Mouse (Mus musculus): ENCODE data around the gene Gm49486. TPM values are rescaled to one million over a fixed set of nuclear protein-coding genes. Genes with fewer than 3 reads are reported as not detected.

The Gm49486 gene
- total RNA-seq, 2 experiments from 2014 or later, result not detected

DNA sequence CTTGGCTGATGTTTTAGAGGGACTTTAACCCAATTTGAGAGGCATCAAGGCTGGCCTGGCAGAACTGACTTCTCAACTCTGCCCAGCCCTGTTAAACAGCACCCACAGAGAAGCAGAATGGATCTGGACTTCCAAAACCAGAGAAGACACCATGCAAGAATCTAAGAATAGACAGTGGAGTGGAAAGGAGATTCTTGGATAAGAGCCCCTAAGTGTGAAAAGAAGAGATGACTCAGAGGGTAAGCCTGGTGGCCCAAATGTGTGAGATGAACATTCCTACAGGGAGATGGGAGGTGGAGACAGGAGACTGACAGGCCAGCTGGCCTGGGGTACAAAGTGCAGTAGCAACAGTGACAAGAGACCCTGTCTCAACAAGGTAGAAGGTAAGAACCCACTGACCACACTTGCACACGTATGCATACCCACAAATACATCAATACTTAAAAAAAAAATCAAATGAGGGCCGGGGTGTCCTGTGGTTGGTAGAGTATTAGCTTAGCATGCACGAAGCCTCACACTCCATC lies 33.7 kb downstream of the Gm49486 start:
- ATAC-seq (replicated peaks; ENCODE audit: low FRiP score, poor library complexity, severe bottlenecking), result no peak

DNA sequence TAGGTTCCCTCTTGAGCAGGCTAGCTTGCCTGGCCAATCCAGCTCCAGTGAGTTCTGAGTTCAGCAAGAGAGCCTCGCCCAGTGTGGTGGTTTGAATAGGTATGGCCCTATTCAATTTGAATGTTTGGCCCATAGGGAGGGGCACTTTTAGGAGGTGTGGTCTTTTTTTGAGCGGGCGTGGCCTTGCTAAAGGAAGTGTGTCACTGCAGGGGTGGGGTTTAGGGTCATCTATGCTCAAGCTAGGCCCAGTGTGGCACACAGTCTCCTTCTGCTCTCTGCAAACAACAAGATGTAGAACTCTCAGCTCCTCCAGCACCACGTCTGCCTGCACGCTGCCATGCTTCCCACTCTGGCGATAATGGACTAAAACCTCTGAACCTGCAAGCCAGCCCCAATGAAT lies 34.5 kb downstream of the Gm49486 start:
- ATAC-seq (replicated peaks; ENCODE audit: low FRiP score, poor library complexity, severe bottlenecking), result no peak

DNA sequence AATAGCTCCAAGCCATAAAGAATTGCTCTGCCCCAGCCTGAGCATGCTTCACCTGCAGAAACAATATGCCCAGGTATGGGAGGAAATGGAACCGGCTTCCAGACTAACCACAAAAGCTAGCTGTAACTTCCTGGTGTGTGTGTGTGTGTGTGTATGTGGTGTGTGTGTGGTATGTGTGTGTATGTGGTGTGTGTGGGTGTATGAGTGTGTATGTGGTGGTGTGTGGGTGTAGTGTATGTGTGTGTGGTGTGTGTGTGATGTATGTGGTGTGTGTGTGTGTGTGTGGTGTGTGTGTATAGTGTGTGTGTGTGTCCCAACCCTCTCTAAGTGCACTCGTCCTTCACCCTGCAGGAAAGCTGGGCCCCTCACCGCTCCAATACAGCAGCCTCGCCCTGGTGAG lies 36.2 kb downstream of the Gm49486 start:
- no peak for ATAC-seq (replicated peaks; ENCODE audit: low FRiP score, poor library complexity, severe bottlenecking)

DNA sequence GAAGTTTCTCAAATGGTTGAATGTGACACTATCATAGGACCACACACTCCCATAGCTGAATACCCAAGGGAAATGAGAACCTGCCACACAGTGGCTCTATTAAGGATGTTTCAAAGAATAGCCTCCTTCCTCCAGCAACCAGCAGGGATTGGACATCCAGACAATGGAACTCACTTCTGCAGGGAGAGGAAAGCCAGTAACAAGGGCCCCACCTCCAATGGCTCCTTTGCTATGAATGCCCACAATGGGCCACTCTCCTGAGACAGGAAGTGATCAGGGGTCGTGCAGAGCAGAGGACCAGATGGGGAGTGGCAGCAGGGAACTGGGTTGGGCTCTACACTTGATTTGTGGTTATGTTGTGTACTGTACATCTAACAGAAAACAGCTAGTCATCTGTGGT lies 39.3 kb downstream of the Gm49486 start:
- no peak for ATAC-seq (replicated peaks; ENCODE audit: low FRiP score, poor library complexity, severe bottlenecking)

DNA sequence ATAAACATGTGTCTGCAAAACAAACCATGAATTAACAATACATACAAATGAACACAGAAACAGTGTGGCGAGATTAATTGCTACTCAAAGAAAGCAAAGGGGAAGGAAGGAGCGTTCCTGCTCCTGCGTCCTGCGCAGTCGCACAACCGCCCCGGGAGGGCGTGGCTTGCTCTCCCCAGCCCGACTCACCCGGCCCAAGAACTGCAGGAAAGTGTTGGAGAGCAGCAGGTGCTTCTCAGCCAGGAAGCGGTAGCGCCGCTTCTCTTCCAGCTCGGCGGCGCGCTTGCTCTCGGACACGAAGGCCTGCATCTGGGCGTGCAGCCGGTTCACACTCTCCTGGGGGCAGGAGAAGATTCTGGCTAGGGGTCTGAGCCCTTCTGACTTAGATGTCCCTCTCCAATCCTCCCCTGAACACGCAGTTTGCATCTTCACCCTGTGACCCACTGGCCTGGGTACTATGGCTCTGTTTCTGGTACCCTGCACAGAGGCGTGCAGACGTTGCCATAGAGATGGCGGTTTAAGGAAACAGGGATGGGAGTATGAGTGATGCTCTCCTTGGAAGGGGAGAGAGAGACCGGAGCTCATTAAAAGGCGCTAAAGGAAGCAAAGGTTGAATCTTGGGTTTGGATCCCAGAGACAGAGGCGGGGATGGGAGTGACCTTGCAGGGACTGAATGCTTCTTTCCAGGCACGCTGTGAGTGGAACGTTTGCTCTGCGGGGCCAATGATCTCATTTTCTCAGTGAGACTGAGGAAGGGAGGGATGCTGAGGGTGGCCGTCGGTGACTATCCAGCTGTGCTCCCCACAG lies 41.3 kb downstream of the Gm49486 start:
- ATAC-seq (replicated peaks; ENCODE audit: low FRiP score, poor library complexity, severe bottlenecking), result 0 out of 2 replicates have a peak, but pooled peaks have one; percentile 46

DNA sequence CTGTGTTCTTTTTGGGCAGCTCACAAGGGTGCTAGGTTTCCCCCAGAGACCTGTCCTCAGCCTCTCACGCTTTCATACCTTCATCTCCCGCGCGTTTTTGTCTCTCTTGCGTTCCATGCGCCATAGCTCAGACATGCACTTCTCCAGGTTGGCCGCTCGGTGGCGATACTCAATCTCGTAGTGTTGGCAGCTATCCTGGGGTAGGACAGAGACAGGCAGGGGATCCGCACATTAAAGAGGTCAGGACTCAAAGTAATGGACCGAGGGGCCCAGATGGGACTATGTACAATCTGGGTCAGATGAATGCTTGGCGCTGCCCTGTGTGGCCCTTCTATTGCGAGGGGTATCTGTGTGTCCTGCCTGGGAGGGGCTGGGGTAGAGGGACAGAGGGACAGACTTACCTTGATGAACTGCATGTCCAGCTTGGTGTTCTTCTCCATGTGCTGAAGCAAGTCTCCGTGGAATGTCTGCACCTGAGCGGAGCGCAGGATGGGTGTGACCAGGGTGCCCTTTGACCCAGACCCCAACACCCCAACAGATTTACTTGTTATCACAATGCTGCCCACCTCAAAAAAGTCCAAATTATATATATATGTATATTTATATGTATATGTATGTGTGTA lies 42.0 kb downstream of the Gm49486 start:
- no peak for ATAC-seq (replicated peaks; ENCODE audit: low FRiP score, poor library complexity, severe bottlenecking)

DNA sequence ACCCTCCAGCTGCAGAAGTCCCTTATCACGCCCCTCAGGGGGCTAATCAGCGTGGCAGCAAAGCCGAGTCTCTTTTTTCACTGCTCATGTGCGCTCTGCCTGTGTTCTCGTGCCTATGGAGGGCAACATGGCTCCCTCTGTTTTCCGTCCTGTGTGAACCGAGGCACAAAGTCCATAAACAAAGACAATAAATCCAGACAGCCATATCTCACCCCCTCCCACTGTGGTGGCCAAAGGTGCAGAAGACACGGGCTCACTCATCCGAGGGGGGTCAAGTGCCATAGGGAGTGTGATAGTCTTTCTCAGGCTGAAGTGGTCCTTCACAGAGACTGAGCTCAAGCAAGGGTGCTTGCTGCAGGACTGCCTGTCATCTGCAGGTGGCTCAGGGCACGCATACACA lies 43.8 kb downstream of the Gm49486 start:
- no peak for ATAC-seq (replicated peaks; ENCODE audit: low FRiP score, poor library complexity, severe bottlenecking)

DNA sequence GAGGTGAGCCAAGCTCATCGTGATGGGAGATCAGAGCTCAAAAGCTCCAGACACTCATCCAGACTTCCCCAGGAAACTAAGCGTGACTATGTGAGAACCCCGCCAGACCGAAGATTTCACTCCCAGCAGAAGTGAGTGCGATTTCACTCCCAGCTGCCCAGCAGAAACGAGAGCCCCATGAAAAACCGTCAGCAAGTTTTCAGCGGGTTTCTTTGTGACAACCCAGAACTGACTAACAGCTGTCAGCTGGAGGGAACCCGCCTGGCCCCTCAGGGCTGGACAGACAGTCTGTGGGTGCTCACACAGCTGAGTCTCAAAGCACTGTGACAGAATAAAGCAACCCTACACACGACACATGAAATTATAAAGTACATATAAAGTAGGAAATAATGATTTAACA lies 48.5 kb downstream of the Gm49486 start:
- ATAC-seq (replicated peaks; ENCODE audit: low FRiP score, poor library complexity, severe bottlenecking), result no peak

DNA sequence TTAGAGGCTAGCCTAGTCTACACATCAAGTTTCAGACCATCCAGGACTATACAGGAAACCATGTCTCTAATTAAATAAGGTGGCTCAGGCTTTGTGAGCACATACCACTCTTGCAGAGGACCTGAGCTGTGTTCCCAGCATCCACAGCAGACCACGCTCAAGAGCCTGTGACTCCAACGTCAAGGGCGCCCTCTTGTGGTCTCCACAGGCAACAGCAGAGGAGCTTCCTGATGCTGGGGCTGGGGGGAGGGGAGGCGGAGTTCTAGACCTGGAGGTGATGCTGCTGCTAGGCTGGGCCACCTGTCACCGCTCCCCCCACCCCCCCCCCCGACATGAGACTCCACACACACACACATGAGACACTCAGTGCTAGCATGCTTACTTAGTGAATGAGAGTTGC lies 51.0 kb downstream of the Gm49486 start:
- 0 out of 2 replicates have a peak, but pooled peaks have one; percentile 53 for ATAC-seq (replicated peaks; ENCODE audit: low FRiP score, poor library complexity, severe bottlenecking)

DNA sequence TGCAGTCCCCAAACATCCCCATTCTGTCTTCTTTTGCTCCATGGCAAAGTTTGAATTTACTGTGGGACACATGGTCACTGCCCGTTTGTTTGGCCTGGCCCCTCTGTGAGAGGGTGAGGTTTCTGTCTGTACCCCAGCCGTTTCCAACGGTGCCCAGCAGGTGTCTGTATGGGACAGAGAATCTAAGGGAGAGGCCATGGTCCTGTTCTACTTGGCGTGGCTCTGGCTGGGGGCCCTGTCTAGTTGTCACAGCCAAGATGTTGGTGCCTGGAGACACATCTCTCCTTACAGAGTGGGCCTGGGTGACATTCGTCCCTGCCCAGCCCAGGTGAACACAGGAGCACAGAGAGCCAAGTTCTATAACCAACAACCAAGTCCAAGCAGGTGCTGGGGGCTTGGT lies 51.7 kb downstream of the Gm49486 start:
- no peak for ATAC-seq (replicated peaks; ENCODE audit: low FRiP score, poor library complexity, severe bottlenecking)

DNA sequence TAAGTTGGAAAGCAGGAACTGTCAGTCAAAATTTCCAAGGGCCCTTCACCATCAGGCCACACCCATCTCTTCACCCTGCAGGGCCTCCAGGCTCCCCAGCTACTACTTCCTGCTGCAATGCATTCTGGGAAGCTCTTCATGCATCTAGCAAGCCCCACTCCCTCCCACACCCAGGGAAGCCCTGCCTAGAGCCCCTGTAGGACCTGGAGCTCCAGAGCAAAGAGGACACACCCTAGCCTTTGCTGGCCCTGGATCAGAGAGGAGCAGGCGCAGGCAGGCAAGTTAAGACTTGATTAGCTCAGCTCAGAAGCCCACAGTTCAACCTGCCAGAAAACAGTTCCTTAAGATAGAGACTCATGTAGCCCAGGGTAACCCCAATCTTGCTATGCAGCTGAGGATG lies 52.2 kb downstream of the Gm49486 start:
- ATAC-seq (replicated peaks; ENCODE audit: low FRiP score, poor library complexity, severe bottlenecking), result no peak

DNA sequence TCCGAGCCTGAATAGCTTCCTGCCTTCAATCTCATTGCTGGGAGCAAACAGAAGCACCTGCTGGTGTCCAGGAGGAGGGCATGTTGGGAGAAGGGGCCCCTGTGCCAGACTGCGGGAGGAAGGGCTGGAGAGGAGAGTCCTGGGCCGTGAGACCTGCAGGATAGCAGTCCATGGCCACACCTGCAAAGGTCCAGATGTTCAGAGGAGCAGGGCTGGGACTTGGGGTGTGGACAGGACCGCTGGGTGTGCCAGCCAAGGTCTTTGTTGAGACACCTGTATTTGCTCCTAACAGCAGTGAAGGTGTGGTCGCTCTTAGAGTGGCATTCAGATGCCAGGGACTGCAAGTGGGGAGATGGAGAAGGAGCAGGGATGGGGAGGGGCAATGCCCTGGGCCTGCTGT lies 53.2 kb downstream of the Gm49486 start:
- no peak for ATAC-seq (replicated peaks; ENCODE audit: low FRiP score, poor library complexity, severe bottlenecking)

DNA sequence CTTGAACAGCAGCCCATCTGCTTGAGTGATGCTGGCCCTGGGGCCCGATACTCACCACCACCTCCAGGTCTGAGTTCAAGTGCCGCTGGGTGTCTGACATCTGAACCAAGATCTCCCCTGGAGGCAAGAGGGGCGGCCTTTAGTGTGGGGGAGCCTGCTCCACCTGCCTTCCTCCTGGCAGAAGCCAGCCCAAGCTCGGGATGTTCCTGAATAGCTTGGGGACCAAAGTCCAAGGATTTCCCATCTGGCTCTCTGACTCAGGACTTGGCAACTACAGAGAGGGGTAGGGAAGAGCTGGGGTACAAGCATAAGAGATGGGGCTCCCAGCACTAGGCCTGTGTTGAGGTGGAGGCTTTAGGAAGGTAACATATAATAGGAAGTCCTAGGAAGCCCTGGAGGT lies 54.2 kb downstream of the Gm49486 start:
- no peak for ATAC-seq (replicated peaks; ENCODE audit: low FRiP score, poor library complexity, severe bottlenecking)

DNA sequence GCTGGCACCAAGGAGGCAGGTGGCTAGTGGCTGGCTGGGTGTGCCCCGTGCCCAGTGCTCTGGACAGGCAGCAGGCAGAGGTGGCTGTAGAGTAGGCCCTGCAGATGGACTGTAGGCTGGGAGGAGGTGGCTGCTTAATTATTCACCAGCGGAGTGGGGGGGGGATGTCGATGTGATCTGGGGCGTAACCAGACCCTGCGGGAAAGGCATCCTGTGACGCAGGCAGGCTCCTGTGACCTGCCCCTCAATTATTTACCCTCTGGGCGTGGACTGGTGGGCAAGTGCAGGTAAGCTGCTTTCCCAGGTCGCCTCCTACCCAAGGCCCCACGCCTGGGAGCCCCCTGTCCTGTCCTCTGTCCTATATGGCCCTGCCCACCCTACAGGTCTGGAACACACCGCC lies 56.2 kb downstream of the Gm49486 start, which contains the start of gene Baiap2l2:
Baiap2l2 (minus strand) TSS at position 139 of the 400 bp plus-strand sequence.
- no peak for ATAC-seq (replicated peaks; ENCODE audit: low FRiP score, poor library complexity, severe bottlenecking)

DNA sequence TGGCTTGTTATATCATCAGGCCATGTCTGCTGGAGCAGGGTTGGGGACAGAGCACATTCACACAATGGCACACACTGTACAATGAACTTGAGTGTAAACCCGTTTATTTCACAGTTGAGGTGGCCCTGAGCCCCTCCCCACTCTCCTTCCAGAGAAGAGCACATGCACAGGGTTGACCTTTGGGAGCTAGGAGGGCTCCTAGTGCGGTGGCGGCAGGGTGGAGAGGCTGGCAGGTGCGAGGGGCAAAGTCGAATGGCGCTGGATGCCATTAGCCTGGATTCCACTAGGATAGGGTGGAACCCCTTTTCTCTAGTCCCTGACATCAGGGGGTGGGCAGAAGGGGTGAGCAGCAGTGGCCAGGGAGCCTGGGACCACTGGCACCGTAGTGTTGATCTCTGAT lies 57.0 kb downstream of the Gm49486 start:
- no peak for ATAC-seq (replicated peaks; ENCODE audit: low FRiP score, poor library complexity, severe bottlenecking)

DNA sequence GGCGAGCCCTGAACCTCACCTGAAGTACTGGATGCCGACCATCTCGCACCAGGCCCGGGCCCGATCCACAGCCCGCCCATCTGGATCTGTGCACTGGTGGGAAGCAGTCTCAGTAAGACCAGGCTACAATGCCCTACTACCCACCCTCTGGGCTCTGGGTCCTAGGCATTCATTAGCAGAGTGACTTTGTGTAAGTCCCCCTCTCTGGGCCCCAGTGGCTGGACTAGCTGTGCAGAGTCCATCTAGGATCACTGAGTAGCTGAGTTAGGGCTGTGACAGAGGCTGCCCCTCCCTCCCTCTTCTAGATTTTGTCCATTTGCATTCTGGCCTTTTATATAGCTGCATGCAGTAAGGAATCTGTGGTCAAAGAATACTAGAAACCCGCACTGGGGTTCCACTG lies 57.9 kb downstream of the Gm49486 start:
- ATAC-seq (replicated peaks; ENCODE audit: low FRiP score, poor library complexity, severe bottlenecking), result no peak

DNA sequence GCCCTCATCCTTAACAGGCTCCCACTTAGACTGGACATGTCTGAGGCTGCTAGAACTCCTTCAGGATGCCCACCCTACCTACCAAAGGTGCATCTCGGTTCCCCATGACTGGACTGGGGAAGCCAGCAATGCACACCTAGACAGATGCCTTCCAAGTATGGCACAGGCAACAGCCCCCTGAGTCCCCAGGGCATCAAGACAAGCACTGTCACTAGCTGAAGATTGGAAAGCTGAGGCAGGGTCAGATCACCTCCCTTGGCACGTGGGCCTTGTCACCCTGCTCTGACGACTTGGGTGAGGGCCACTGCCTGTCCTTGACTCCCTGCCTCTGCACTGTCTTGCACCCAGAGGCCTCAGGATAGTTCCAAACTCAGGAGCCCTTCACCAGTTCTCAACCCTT lies 59.2 kb downstream of the Gm49486 start:
- no peak for ATAC-seq (replicated peaks; ENCODE audit: low FRiP score, poor library complexity, severe bottlenecking)

DNA sequence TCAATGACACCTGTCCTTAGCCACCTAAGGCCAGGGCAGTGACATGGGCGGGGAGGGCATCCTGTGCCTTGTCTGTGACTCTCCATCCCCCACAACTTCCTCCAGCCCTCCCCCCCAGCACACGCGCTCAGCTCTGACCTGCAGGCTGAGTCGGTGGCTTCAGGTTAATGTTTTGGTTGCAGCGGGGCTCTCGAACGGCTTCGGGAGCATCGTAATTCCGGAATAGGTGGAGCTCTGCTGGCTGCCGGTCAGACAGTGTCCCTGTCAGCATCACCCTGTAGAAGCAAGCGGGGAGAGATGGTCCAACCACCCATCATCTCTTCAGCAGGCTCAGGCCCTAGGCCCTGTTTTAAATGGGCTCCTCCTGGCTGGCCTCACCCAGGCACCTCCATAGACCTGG lies 60.2 kb downstream of the Gm49486 start:
- no peak for ATAC-seq (replicated peaks; ENCODE audit: low FRiP score, poor library complexity, severe bottlenecking)

DNA sequence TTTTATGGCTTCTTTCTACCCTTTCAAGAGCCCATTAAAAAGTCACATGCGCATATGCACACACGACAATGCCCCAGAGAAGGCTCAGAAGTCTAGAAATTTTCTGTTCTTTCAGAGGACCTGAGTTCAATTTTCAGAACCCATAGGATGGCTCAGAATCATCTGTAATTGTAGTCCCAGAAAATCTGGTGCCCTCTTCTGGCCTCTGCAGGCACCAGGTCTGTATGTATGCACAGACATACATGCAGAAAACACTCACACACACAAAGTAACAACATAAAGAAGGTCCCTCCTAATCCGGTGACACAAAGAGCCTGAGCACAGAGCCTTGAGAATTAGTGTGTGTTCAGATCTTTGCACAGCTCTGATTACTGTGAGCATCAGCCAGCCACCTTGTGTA lies 61.1 kb downstream of the Gm49486 start:
- no peak for ATAC-seq (replicated peaks; ENCODE audit: low FRiP score, poor library complexity, severe bottlenecking)

DNA sequence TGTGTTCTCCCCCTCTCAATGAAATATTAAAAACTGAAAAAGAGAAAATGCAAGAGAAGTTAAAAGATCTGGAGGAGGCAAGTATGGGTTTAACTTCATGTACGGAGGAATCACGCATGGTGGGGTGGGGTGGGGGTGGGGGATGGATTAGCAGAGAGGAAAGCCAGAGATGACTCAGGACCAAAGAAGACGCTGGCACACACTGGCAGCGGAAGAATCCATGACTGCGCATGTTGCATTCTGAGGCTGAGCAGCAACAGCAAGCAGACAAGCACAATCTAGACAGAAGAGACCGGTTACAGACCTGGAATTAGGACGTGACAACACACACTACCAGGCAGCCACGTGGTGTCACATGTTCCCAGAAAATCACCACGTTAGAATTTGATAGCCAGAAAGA lies 63.6 kb downstream of the Gm49486 start:
- ATAC-seq (replicated peaks; ENCODE audit: low FRiP score, poor library complexity, severe bottlenecking), result no peak

DNA sequence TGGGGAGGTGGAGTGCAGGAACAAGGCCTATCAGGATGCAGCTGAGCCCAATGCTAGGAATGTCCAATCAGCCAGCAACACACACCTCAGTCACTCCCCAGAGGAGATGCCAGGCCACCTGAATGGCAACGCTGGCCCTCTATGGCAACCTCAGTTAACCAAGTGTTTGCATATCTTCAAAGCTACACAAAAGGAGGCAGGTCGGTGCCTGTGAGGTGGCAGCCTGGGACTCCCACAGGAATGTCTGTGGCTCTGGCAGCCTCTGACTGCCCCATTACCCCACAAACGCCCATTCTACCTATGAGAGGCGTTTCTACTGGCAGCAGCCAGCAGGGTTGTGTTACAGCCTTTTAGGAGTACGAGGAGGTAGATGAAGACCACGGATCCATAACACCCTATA lies 69.4 kb downstream of the Gm49486 start:
- ATAC-seq (replicated peaks; ENCODE audit: low FRiP score, poor library complexity, severe bottlenecking), result no peak
